Mouse (Mus musculus) embryonic facial prominence, embryonic 12.5 days (tissue): ENCODE measurements around the gene Idua. TPM values are rescaled to one million over a fixed set of nuclear protein-coding genes. Genes with fewer than 3 reads are reported as not detected.

Source experiments
- ATAC-seq: fragments of 200-750 bp; cut with Nextera tagmentation; 2 replicates; pipeline ENCODE4 v1.8.0; 2017; ENCODE audit not compliant: insufficient number of reproducible peaks, insufficient read depth, low FRiP score, low TSS enrichment
- H3K27ac ChIP-seq: fragments of 300-500 bp; sonication (generic); 2 replicates; pipeline ENCODE4 v1.5.1; 2016; ENCODE audit warnings: mild to moderate bottlenecking
- H3K27me3 ChIP-seq: fragments of 300-500 bp; sonication (generic); 2 replicates; pipeline ENCODE4 v1.6.1; 2016; ENCODE audit warnings: mild to moderate bottlenecking, moderate library complexity
- H3K36me3 ChIP-seq: fragments of 300-500 bp; sonication (generic); 2 replicates; pipeline ENCODE4 v1.6.1; 2016; ENCODE audit warnings: mild to moderate bottlenecking
- H3K4me1 ChIP-seq: fragments of 300-500 bp; sonication (generic); 2 replicates; pipeline ENCODE4 v1.6.1; 2016
- H3K4me2 ChIP-seq: fragments of 300-500 bp; sonication (generic); replicated peaks from 2 replicates; pipeline ENCODE4 v1.6.1; 2016; ENCODE audit warnings: mild to moderate bottlenecking, moderate library complexity
- H3K4me3 ChIP-seq: fragments of 300-500 bp; sonication (generic); 2 replicates; pipeline ENCODE4 v1.5.1; 2016; ENCODE audit warnings: mild to moderate bottlenecking
- H3K9ac ChIP-seq: fragments of 300-500 bp; sonication (generic); 2 replicates; pipeline ENCODE4 v1.6.1; 2016; ENCODE audit warnings: mild to moderate bottlenecking, moderate library complexity
- H3K9me3 ChIP-seq: fragments of 300-500 bp; sonication (generic); 2 replicates; pipeline ENCODE4 v1.6.1; 2016; ENCODE audit warnings: mild to moderate bottlenecking, moderate library complexity
- WGBS: fragments of 180-500 bp; shearing (Covaris S2); methylation state at CpG from one replicate; pipeline ENCODE4 v1.1.7; 2016; 5-methylcytosine and 5-hydroxymethylcytosine counted together
- polyA plus RNA-seq: library from polyadenylated mRNA; unstranded; fragments of >200 nt; fragmentation: Nextera tagmentation; extraction: Ambion mirVana; gene quantifications from 2 replicates; pipeline ENCODE4 v1.2.1, GENCODE M21; 2016

Gene Idua
- polyA plus RNA-seq, 1 experiment from 2014 or later = 14.5 TPM

DNA sequence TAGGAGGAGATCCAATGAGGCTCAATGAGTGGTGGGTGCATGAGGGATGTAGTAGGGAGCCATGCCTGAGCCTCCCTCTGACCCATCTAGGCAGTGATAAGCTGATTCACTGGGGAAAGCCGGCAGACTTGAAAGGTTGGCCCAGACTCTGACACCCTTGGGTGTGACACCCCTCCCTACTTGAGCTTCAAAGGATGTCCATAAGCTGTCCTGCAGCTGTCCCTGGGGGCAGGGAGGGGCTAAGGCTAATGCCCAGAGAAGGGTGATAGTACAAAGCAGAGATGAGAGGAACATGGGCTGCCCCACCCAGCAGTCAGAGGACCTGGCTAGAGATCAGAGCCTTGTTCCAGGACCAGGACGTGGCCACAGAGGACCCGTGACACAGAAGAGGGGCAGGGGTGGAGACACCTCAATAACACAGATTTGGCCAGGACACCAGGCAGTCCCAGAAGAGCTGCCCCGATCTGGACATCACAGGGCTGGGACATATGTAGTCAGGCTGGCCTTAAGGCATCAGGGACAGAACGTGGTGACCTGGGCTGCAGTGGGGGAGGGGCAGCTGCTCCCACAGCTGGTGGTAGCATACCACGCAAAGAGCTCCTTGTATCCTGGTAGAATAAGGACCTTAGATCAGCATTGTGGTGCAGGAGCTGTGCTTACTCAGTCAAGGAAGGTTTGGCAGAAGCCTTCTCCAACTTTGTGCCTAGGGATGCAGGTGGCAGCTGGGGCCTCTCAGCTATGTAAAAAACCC, 49.0 kb downstream of the Idua start:
- ATAC-seq = no peak
- H3K36me3 ChIP-seq = peaks cover 45% of the 10 kb centered on the region
- 57% methylated on average over 6 of the region's 6 CpGs for WGBS
- H3K9ac ChIP-seq = no peak overlapping the region
- no peak overlapping the region for H3K4me2 ChIP-seq
- H3K4me3 ChIP-seq = no peak overlapping the region
- no peaks in the 10 kb centered on the region for H3K9me3 ChIP-seq
- H3K27ac ChIP-seq = no peak overlapping the region
- H3K4me1 ChIP-seq = no peaks in the 10 kb centered on the region
- no peaks in the 10 kb centered on the region for H3K27me3 ChIP-seq

GRCm38 (mm10) chr5:108711968-108712367, 51.8 kb downstream of the Idua start:
- H3K4me1 ChIP-seq = no peaks in the 10 kb centered on the region
- no peak overlapping the region for H3K4me3 ChIP-seq
- WGBS = 84% methylated on average over 6 of the region's 6 CpGs
- H3K9ac ChIP-seq = no peak overlapping the region
- no peak for ATAC-seq
- no peaks in the 10 kb centered on the region for H3K27me3 ChIP-seq
- H3K36me3 ChIP-seq = peaks cover 19% of the 10 kb centered on the region
- no peak overlapping the region for H3K4me2 ChIP-seq
- H3K27ac ChIP-seq = no peak overlapping the region
- H3K9me3 ChIP-seq = no peaks in the 10 kb centered on the region

GRCm38 (mm10) chr5:108713096-108713495, 53.0 kb downstream of the Idua start:
- no peaks in the 10 kb centered on the region for H3K9me3 ChIP-seq
- peaks cover 7% of the 10 kb centered on the region; the same call in 1 of the 2 replicates for H3K4me1 ChIP-seq
- no peak overlapping the region for H3K27ac ChIP-seq
- no peak overlapping the region for H3K9ac ChIP-seq
- ATAC-seq = no peak
- H3K4me2 ChIP-seq = no peak overlapping the region
- WGBS = 90% methylated on average over 2 of the region's 2 CpGs
- no peaks in the 10 kb centered on the region for H3K27me3 ChIP-seq
- H3K4me3 ChIP-seq = no peak overlapping the region
- peaks cover 12% of the 10 kb centered on the region; the same call in 1 of the 2 replicates for H3K36me3 ChIP-seq

DNA sequence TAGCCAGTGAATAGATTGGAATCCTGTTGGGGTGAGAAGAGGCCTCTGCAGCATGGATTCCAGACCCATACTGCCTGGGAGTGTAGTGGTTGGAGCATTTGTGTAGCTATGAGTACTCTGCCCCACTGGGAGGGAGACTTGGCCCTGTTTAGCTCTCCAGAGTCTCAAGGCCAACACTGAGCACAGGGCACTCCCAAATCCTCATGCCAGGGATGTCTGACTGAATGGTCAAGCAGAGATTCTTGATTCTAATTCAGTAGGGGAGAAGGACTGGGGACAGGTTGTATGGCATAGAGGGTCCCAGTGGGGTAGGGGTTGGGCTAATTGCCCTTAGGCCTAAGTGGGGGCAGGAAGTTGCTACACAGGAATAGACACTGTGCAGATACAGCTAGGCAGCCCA, 53.6 kb downstream of the Idua start:
- Histone ChIP-seq H3K27ac (no peak overlapping the region), H3K4me1 (peaks cover 12% of the 10 kb centered on the region; the same call in 1 of the 2 replicates), H3K9ac (no peak overlapping the region), H3K27me3 (no peaks in the 10 kb centered on the region), H3K4me2 (no peak overlapping the region), H3K9me3 (no peaks in the 10 kb centered on the region), H3K36me3 (0 out of 2 replicates have a peak, but pooled peaks cover 6% of the 10 kb centered on the region), H3K4me3 (no peak overlapping the region)
- no peak for ATAC-seq

- Histone ChIP-seq H3K36me3 (0 out of 2 replicates have a peak, but pooled peaks cover 3% of the 10 kb centered on the region), H3K4me2 (no peak overlapping the region), H3K4me1 (peaks cover 12% of the 10 kb centered on the region; the same call in 1 of the 2 replicates), H3K27ac (no peak overlapping the region), H3K27me3 (no peaks in the 10 kb centered on the region), H3K9me3 (no peaks in the 10 kb centered on the region), H3K4me3 (no peak overlapping the region), H3K9ac (no peak overlapping the region)
- ATAC-seq = peak; percentile 10; the same call in 1 of the 2 replicates
- 43% methylated on average over 6 of the region's 6 CpGs for WGBS
These were observed 54.0 kb downstream of the Idua start for GRCm38 (mm10) chr5:108714149-108714548.

DNA sequence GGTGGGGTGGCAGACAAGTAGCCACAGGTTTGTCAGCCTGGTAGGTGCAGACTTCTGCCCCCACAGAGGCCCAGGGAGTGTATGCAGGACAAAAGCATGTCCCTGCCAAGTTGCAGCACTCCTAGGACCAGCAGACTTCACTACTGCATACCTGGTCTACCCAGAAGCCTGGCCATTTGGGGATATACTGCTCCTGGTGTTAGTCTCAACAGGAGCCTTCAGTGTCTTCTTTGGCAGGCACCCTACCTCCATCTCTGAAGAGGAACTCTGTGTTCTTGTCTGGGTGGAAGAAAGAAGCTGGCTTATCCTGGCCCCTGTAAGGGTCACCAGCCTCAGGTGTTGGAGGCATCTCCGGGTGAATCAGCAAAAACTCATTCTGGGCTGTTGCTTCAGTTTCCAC, 55.8 kb downstream of the Idua start:
- ATAC-seq = no peak
- Histone ChIP-seq H3K4me2 (no peak overlapping the region), H3K4me1 (peaks cover 12% of the 10 kb centered on the region; the same call in 1 of the 2 replicates), H3K27ac (no peak overlapping the region), H3K36me3 (no peaks in the 10 kb centered on the region), H3K27me3 (no peaks in the 10 kb centered on the region), H3K4me3 (no peak overlapping the region), H3K9me3 (no peaks in the 10 kb centered on the region), H3K9ac (no peak overlapping the region)
- WGBS = 93% methylated on average over 1 of the region's 1 CpGs

DNA sequence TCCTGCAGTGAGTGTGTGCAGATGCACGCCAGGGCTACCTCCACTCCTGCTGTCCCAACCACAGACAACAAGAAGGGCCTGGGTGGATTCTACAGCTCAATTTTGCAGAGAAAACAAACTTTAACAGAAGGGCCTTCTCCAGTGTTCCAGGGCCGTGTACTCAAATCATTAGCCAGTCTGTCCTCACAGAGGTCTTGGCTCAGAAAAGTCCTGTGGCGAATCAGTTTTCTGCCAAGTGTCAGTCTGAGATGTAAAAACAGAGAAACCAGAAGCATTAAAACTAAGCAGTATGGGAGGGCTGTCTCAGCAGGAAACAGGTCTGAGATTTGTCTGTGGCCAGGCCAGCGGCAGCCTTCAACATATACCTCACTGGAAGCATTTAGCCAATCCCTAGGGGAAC, 57.9 kb downstream of the Idua start:
- 28% methylated on average over 4 of the region's 4 CpGs for WGBS
- H3K9me3 ChIP-seq = no peaks in the 10 kb centered on the region
- H3K4me3 ChIP-seq = no peak overlapping the region
- no peak for ATAC-seq
- H3K9ac ChIP-seq = no peak overlapping the region
- no peaks in the 10 kb centered on the region for H3K36me3 ChIP-seq
- H3K4me2 ChIP-seq = no peak overlapping the region
- peak overlapping the region; percentile 55 for H3K27ac ChIP-seq
- H3K4me1 ChIP-seq = peaks cover 12% of the 10 kb centered on the region; the same call in 1 of the 2 replicates
- H3K27me3 ChIP-seq = no peaks in the 10 kb centered on the region

DNA sequence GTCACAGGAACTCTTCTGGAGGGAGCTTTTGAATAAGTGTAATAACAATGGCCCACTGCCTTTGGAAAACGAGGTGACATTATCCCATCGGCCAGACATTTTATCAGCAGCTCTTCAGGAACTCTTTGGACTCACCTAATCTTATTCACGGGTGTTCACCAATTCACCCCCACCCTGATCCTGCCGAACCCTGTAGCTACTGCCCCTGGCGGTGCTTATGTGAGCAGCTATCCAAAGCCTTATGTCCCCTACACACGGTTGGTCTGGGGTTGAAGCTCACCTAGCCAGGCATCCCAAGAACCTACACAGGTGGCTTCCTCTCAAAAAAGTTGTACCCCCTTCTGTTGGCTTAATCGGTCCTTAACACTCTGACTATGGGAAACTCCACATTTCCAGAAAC, 59.6 kb downstream of the Idua start:
- no peak overlapping the region for H3K4me2 ChIP-seq
- H3K9ac ChIP-seq = no peak overlapping the region
- H3K27me3 ChIP-seq = no peaks in the 10 kb centered on the region
- H3K9me3 ChIP-seq = no peaks in the 10 kb centered on the region
- peaks cover 12% of the 10 kb centered on the region; the same call in 1 of the 2 replicates for H3K4me1 ChIP-seq
- WGBS = 67% methylated on average over 7 of the region's 7 CpGs
- no peak overlapping the region for H3K4me3 ChIP-seq
- no peak overlapping the region for H3K27ac ChIP-seq
- ATAC-seq = no peak
- no peaks in the 10 kb centered on the region for H3K36me3 ChIP-seq

- no peak overlapping the region for H3K4me3 ChIP-seq
- H3K27me3 ChIP-seq = no peaks in the 10 kb centered on the region
- H3K4me1 ChIP-seq = no peaks in the 10 kb centered on the region
- H3K36me3 ChIP-seq = no peaks in the 10 kb centered on the region
- ATAC-seq = no peak
- H3K9ac ChIP-seq = no peak overlapping the region
- no peak overlapping the region for H3K4me2 ChIP-seq
- 42% methylated on average over 2 of the region's 2 CpGs for WGBS
- no peak overlapping the region for H3K27ac ChIP-seq
- H3K9me3 ChIP-seq = no peaks in the 10 kb centered on the region
These were observed 63.9 kb downstream of the Idua start for GRCm38 (mm10) chr5:108724006-108724405.

DNA sequence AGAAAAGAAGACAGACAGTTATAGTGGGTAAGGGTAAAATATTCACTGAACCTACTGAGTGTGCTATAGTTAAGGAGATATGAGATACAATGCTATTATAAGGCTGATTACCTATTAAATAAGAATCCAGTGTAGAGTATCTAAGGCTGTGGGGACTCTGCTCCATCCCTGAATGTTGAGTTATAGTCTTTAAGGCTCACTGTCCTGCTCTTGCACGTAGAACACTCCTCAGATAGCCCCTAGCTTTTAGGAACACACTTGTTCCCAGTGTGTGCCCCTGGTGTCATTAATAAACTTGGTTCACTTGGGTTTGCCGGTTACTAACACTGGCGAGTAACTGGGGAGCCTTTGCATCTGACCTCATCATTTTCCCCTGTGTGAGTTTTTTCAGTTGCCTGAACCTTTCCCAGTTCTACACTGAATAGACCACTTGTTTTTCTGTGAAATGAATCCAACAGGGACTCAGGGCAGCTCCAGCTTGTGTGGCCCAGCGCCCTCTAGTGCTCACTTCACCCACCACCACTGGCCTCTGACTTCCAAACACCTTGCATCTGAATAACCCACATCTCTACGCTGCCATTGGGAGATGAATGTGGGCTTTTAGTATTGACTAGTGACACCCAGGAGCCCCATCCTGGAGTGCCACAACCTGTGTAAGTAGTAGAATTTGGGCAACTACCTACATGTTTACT, 66.6 kb downstream of the Idua start:
- no peaks in the 10 kb centered on the region for H3K27me3 ChIP-seq
- no peak overlapping the region for H3K27ac ChIP-seq
- 17% methylated on average over 5 of the region's 5 CpGs for WGBS
- H3K9me3 ChIP-seq = no peaks in the 10 kb centered on the region
- H3K4me1 ChIP-seq = no peaks in the 10 kb centered on the region
- H3K4me3 ChIP-seq = no peak overlapping the region
- H3K36me3 ChIP-seq = no peaks in the 10 kb centered on the region
- H3K4me2 ChIP-seq = no peak overlapping the region
- H3K9ac ChIP-seq = no peak overlapping the region
- 0 out of 2 replicates have a peak, but pooled peaks have one; percentile 80 for ATAC-seq

GRCm38 (mm10) chr5:108727425-108727824, 67.3 kb downstream of the Idua start:
- H3K27ac ChIP-seq = no peak overlapping the region
- H3K4me2 ChIP-seq = no peak overlapping the region
- no peaks in the 10 kb centered on the region for H3K4me1 ChIP-seq
- H3K27me3 ChIP-seq = no peaks in the 10 kb centered on the region
- no peaks in the 10 kb centered on the region for H3K36me3 ChIP-seq
- ATAC-seq = no peak
- H3K9me3 ChIP-seq = no peaks in the 10 kb centered on the region
- H3K4me3 ChIP-seq = no peak overlapping the region
- H3K9ac ChIP-seq = no peak overlapping the region
- 71% methylated on average over 1 of the region's 1 CpGs for WGBS
